Mouse (Mus musculus) liver, embryonic 14 days (tissue): ENCODE data around the gene Th. TPM values are rescaled to one million over a fixed set of nuclear protein-coding genes. Genes with fewer than 3 reads are reported as not detected.

Source experiments
- polyA plus RNA-seq: library from polyadenylated mRNA; depleted of rRNA; stranded (reverse); fragments of >200 nt; gene quantifications from 2 replicates; pipeline ENCODE4 v1.2.3, GENCODE M21; 2012; rRNA removed

The Th gene
- 0.05 TPM in 1 of 2 replicates, not detected in the other for polyA plus RNA-seq

DNA sequence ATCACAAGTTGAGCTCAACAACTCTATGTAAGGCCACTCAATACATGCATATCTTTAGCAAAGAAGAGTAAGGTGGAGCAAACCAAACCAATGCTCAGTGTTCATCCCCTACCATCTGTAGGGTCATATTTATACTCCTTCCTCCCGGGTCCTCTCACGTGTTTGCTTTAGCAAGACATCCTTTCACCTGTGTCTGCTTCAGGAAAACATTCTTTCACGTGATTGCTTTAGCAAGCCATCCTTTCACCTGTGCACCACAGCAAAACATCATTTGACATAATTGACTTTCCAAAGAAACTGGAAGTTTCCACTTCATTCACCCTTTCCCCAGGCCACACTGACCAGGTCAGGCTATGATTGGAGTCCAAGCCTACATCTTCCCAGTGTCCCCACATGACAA is at the start of gene Th:
Th (minus strand) TSS at position 101 of the 400 bp plus-strand sequence.

GRCm38 (mm10) chr7:142968809-142969511 is 38.0 kb upstream of the Th start, which contains the start of gene Ascl2:
Gene Ascl2 (minus strand): TSS chr7:142969264.

Other genes with a start within 250 kb of the Th start
- gene Ins2, start 187.7 kb downstream of the Th start, polyA plus RNA-seq = 0.42 TPM in 1 of 2 replicates, not detected in the other
- gene Ascl2, start 38.1 kb upstream of the Th start, polyA plus RNA-seq = 0.27 and 0.31 TPM in 2 replicates
- gene Tspan32, start 73.9 kb upstream of the Th start, polyA plus RNA-seq = 40.9 and 50.3 TPM in 2 replicates
- gene Cd81, start 121.6 kb upstream of the Th start, polyA plus RNA-seq = 49.0 and 54.4 TPM in 2 replicates
- gene Tssc4, start 138.1 kb upstream of the Th start, polyA plus RNA-seq = 35.9 and 38.4 TPM in 2 replicates
- gene Trpm5, start 163.5 kb upstream of the Th start, polyA plus RNA-seq = 0.46 and 0.86 TPM in 2 replicates
- gene Kcnq1, start 175.2 kb upstream of the Th start, polyA plus RNA-seq = 0.14 and 0.15 TPM in 2 replicates